Mouse (Mus musculus): ENCODE data around the gene Rnf145. TPM values are rescaled to one million over a fixed set of nuclear protein-coding genes. Genes with fewer than 3 reads are reported as not detected.

Gene Rnf145
- polyA plus RNA-seq, 1 experiment from 2014 or later = 71.9 TPM

DNA sequence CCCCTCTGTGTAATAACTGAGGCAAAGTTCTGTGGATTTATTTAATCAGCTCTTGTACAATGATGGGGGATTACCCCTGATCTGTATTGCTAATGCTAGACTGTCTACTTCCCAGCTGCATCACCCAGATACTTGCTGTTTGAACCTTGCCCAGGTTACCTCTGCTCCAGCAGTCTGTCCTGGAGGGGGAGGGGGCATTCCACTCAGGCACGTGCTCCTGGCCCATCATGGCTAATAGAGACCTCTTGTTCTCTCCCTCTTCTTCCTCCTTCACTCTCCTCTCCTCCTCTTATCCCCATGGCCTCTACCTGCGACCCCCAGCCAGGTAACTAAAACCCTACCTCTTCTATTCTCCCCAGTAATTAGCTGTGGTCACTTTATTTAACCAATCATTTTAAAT lies 4.1 kb upstream of the Rnf145 start:
- no peak for ATAC-seq

GRCm38 (mm10) chr11:44516362-44516761 lies 2.4 kb upstream of the Rnf145 start:
- Histone ChIP-seq H3K27me3 (replicated peaks; ENCODE audit: insufficient read depth, low read length) (no peaks in the 10 kb centered on the region), H3K4me3 (ENCODE audit: low read depth, low read length) (no peak overlapping the region), H3K4me2 (replicated peaks; ENCODE audit: low read depth, low read length) (no peak overlapping the region), H3K27ac (ENCODE audit: low read length) (no peak overlapping the region), H3K9ac (replicated peaks; ENCODE audit: low read depth) (no peak overlapping the region), H3K4me1 (ENCODE audit: insufficient read depth, low read depth, low read length) (peaks cover 7% of the 10 kb centered on the region; the same call in 1 of the 2 replicates), H3K36me3 (ENCODE audit: insufficient read depth, low read length) (no peaks in the 10 kb centered on the region), H3K9me3 (ENCODE audit: low read length) (no peaks in the 10 kb centered on the region)
- TF ChIP-seq CTCF (IDR thresholded peaks at IDR 0.05) = no peak
- TF ChIP-seq EP300 (IDR thresholded peaks at IDR 0.05) = no peak
- no peak for ATAC-seq
- peak; percentile 59 for DNase-seq (ENCODE audit: low spot score)
- 28% methylated on average over 1 of the region's 1 CpGs for WGBS

More for the DNA sequence above, 4.1 kb upstream of the Rnf145 start:
- WGBS = 72% methylated on average over 2 of the region's 2 CpGs
- H3K4me3 ChIP-seq (ENCODE audit: low read depth, low read length) = no peak overlapping the region
- H3K27me3 ChIP-seq (replicated peaks; ENCODE audit: insufficient read depth, low read length) = no peaks in the 10 kb centered on the region
- DNase-seq (ENCODE audit: low spot score) = no peak
- no peak overlapping the region for H3K4me2 ChIP-seq (replicated peaks; ENCODE audit: low read depth, low read length)
- peaks cover 7% of the 10 kb centered on the region; the same call in 1 of the 2 replicates for H3K4me1 ChIP-seq (ENCODE audit: insufficient read depth, low read depth, low read length)
- TF ChIP-seq EP300 (IDR thresholded peaks at IDR 0.05) (no peak), CTCF (IDR thresholded peaks at IDR 0.05) (no peak)
- H3K27ac ChIP-seq (ENCODE audit: low read length) = no peak overlapping the region
- H3K9me3 ChIP-seq (ENCODE audit: low read length) = no peaks in the 10 kb centered on the region
- no peak overlapping the region for H3K9ac ChIP-seq (replicated peaks; ENCODE audit: low read depth)
- no peaks in the 10 kb centered on the region for H3K36me3 ChIP-seq (ENCODE audit: insufficient read depth, low read length)

DNA sequence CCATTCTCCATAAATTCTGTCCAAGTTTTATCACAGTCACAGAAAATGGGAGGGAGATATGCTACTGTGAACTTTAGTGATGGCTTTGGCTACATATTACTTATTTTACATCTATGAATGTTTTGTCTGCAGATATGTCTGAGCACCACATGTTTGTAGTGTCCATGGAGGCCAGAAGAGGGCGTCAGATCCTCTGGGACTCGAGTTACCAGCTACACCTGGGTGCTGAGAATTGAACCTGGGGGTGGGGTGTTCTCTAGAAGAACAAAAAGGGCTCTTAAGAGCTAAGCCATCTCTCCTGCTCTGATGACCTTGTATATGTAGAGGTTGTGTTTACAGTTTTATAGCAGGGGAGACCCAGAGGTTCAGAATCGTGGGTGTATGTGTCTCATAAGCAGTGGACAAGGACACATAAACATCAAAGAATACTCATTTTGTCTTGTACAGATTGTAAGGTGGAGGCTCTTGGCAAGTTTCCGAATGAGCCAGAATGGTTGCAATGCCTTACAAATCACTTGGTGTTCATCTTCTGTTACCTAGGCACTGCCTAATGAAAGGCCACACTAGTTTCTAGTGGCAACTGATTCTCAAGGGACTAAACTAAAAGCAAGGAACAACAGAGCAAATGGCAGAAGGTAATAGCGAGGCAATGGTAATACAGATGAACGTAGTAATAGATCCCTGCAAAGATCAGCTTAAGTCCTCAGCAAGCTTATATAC lies 1.0 kb upstream of the Rnf145 start:
- Histone ChIP-seq H3K4me2 (replicated peaks; ENCODE audit: low read depth, low read length) (peak overlapping the region; percentile 87; the same call in 1 of the 2 replicates), H3K4me1 (ENCODE audit: insufficient read depth, low read depth, low read length) (peaks cover 10% of the 10 kb centered on the region; the same call in 1 of the 2 replicates), H3K4me3 (ENCODE audit: low read depth, low read length) (no peak overlapping the region), H3K9ac (replicated peaks; ENCODE audit: low read depth) (no peak overlapping the region), H3K27me3 (replicated peaks; ENCODE audit: insufficient read depth, low read length) (no peaks in the 10 kb centered on the region), H3K9me3 (ENCODE audit: low read length) (no peaks in the 10 kb centered on the region), H3K36me3 (ENCODE audit: insufficient read depth, low read length) (no peaks in the 10 kb centered on the region), H3K27ac (ENCODE audit: low read length) (no peak overlapping the region)
- WGBS = 41% methylated on average over 6 of the region's 6 CpGs
- DNase-seq (ENCODE audit: low spot score) (no peak), ATAC-seq (no peak)
- TF ChIP-seq CTCF (IDR thresholded peaks at IDR 0.05) = 0 out of 2 replicates have a peak, but pooled peaks have one; percentile 7
- no peak for TF ChIP-seq EP300 (IDR thresholded peaks at IDR 0.05)

GRCm38 (mm10) chr11:44519096-44519949 lies 559 bp downstream of the Rnf145 start:
- H3K27me3 ChIP-seq (replicated peaks; ENCODE audit: insufficient read depth, low read length) = no peaks in the 10 kb centered on the region
- peak overlapping the region; percentile 93 for H3K27ac ChIP-seq (ENCODE audit: low read length)
- peak overlapping the region; percentile 87 for H3K4me2 ChIP-seq (replicated peaks; ENCODE audit: low read depth, low read length)
- peaks cover 13% of the 10 kb centered on the region; the same call in 1 of the 2 replicates for H3K4me1 ChIP-seq (ENCODE audit: insufficient read depth, low read depth, low read length)
- peak overlapping the region; percentile 95 for H3K4me3 ChIP-seq (ENCODE audit: low read depth, low read length)
- 2% methylated on average over 21 of the region's 61 CpGs for WGBS
- no peaks in the 10 kb centered on the region for H3K36me3 ChIP-seq (ENCODE audit: insufficient read depth, low read length)
- H3K9ac ChIP-seq (replicated peaks; ENCODE audit: low read depth) = peak overlapping the region; percentile 59
- ATAC-seq = peak; percentile 43
- peak; percentile 48 for DNase-seq (ENCODE audit: low spot score)
- H3K9me3 ChIP-seq (ENCODE audit: low read length) = no peaks in the 10 kb centered on the region
- TF ChIP-seq CTCF (IDR thresholded peaks at IDR 0.05) (no peak), EP300 (IDR thresholded peaks at IDR 0.05) (no peak)

DNA sequence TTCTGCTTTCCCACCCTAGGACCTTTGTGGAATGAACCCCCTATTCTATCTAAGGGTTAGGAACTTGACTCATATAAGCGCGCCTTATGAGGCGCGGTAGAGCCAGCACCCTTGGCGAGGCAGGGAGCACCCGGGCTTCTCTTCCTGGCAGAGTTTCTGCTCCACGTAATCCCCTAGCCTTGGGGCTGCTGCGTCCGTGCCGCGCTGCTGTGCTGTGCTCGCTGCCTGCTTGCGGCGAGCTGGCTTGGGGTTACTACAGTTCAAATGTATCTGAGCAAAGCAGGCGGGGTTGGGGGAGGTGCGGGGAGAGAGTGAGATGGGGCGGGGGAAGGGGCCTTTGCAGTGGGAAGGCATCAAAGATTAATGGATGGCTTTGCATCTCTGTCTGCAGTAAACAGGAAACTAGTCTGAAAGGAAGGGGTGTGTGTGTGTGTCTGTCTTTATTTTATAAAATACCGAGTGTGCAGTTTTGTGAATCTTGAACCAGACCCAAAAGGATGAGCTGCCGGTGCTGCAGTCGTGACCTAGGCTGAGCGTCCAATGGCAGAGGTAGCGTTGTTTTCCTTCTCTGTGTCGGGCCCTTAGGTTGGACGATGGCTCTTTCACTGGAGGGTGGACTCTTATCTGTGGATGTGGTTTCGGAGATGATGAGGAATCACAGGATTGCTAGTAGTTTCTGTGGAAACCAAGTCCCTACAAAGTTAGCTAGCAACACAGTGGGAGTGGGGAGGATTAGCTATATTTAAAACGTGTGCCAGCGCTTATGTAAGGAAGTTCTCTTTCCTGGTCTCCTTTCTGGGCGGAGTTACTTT lies 1.4 kb downstream of the Rnf145 start:
- Histone ChIP-seq H3K27ac (ENCODE audit: low read length) (peak overlapping the region; percentile 93), H3K4me3 (ENCODE audit: low read depth, low read length) (peak overlapping the region; percentile 95), H3K9me3 (ENCODE audit: low read length) (no peaks in the 10 kb centered on the region), H3K36me3 (ENCODE audit: insufficient read depth, low read length) (no peaks in the 10 kb centered on the region), H3K4me2 (replicated peaks; ENCODE audit: low read depth, low read length) (peak overlapping the region; percentile 87), H3K9ac (replicated peaks; ENCODE audit: low read depth) (peak overlapping the region; percentile 59), H3K27me3 (replicated peaks; ENCODE audit: insufficient read depth, low read length) (no peaks in the 10 kb centered on the region), H3K4me1 (ENCODE audit: insufficient read depth, low read depth, low read length) (peaks cover 13% of the 10 kb centered on the region; the same call in 1 of the 2 replicates)
- ATAC-seq (peak; percentile 87), DNase-seq (ENCODE audit: low spot score) (peak; percentile 88)
- WGBS = under 1% methylated on average over 28 of the region's 28 CpGs
- TF ChIP-seq EP300 (IDR thresholded peaks at IDR 0.05) = peak; percentile 19; the same call in 1 of the 2 replicates
- no peak for TF ChIP-seq CTCF (IDR thresholded peaks at IDR 0.05)
